Mouse (Mus musculus): ENCODE measurements around the gene Ctrc.

The Ctrc gene

GRCm38 (mm10) chr4:141867498-141867897 is 21.3 kb upstream of the Ctrc start:
- DNase-seq (ENCODE audit: low spot score in 2 of 2) = peak; percentile 86 to 88

GRCm38 (mm10) chr4:141866933-141867490 is 20.9 kb upstream of the Ctrc start:
- DNase-seq (ENCODE audit: low spot score in 2 of 2) = peak in 1 of 2 experiments; percentile 62

- peak in 1 of 2 experiments; percentile 25 for DNase-seq (ENCODE audit: low spot score in 2 of 2)
Measured at GRCm38 (mm10) chr4:141865600-141865999, 19.4 kb upstream of the Ctrc start.

- no peak for DNase-seq (ENCODE audit: low spot score in 2 of 2)
Measured at GRCm38 (mm10) chr4:141865006-141865405, 18.8 kb upstream of the Ctrc start.

GRCm38 (mm10) chr4:141864506-141864905 is 18.3 kb upstream of the Ctrc start:
- DNase-seq (ENCODE audit: low spot score in 2 of 2) = no peak

- no peak for DNase-seq (ENCODE audit: low spot score in 2 of 2)
Measured at GRCm38 (mm10) chr4:141863726-141864280, 17.6 kb upstream of the Ctrc start.

GRCm38 (mm10) chr4:141862867-141863266 is 16.7 kb upstream of the Ctrc start:
- no peak for DNase-seq (ENCODE audit: low spot score in 2 of 2)

- no peak for DNase-seq (ENCODE audit: low spot score in 2 of 2)
Measured at GRCm38 (mm10) chr4:141861591-141862295, 15.6 kb upstream of the Ctrc start.

- DNase-seq (ENCODE audit: low spot score in 2 of 2) = peak in 1 of 2 experiments; percentile 22
Measured at GRCm38 (mm10) chr4:141860246-141860841, 14.2 kb upstream of the Ctrc start.

- DNase-seq (ENCODE audit: low spot score in 2 of 2) = peak in 1 of 2 experiments; percentile 23
Measured at GRCm38 (mm10) chr4:141859351-141859750, 13.2 kb upstream of the Ctrc start.

- peak in 1 of 2 experiments; percentile 60 for DNase-seq (ENCODE audit: low spot score in 2 of 2)
Measured at GRCm38 (mm10) chr4:141858501-141858900, 12.3 kb upstream of the Ctrc start.

GRCm38 (mm10) chr4:141857422-141857930 is 11.3 kb upstream of the Ctrc start:
- peak; percentile 85 to 90 for DNase-seq (ENCODE audit: low spot score in 2 of 2)

- DNase-seq (ENCODE audit: low spot score in 2 of 2) = peak; percentile 56 to 82
Measured at GRCm38 (mm10) chr4:141853437-141853836, 7.3 kb upstream of the Ctrc start.

GRCm38 (mm10) chr4:141834536-141835095 is 11.5 kb downstream of the Ctrc start:
- no peak for DNase-seq (ENCODE audit: low spot score in 2 of 2)

GRCm38 (mm10) chr4:141833911-141834310 is 12.2 kb downstream of the Ctrc start:
- DNase-seq (ENCODE audit: low spot score in 2 of 2) = no peak

GRCm38 (mm10) chr4:141831361-141831760 is 14.8 kb downstream of the Ctrc start:
- no peak for DNase-seq (ENCODE audit: low spot score in 2 of 2)

GRCm38 (mm10) chr4:141830381-141830780 is 15.8 kb downstream of the Ctrc start:
- no peak for DNase-seq (ENCODE audit: low spot score in 2 of 2)

GRCm38 (mm10) chr4:141828177-141828576 is 18.0 kb downstream of the Ctrc start:
- no peak for DNase-seq (ENCODE audit: low spot score in 2 of 2)

GRCm38 (mm10) chr4:141827401-141827800 is 18.8 kb downstream of the Ctrc start:
- no peak for DNase-seq (ENCODE audit: low spot score in 2 of 2)

GRCm38 (mm10) chr4:141826060-141826459 is 20.1 kb downstream of the Ctrc start, which contains the start of gene Cela2a:
TSS of gene Cela2a (minus strand) at chr4:141826160.
- DNase-seq (ENCODE audit: low spot score in 2 of 2) = no peak

- DNase-seq (ENCODE audit: low spot score in 2 of 2) = no peak
Measured at GRCm38 (mm10) chr4:141822979-141823378, 23.2 kb downstream of the Ctrc start.

GRCm38 (mm10) chr4:141822089-141822488 is 24.1 kb downstream of the Ctrc start:
- no peak for DNase-seq (ENCODE audit: low spot score in 2 of 2)

Data from right cerebral cortex, postnatal 10 days (tissue).